Mouse (Mus musculus): ENCODE data around the gene B3galt1. TPM values are rescaled to one million over a fixed set of nuclear protein-coding genes. Genes with fewer than 3 reads are reported as not detected.

The B3galt1 gene
- polyA plus RNA-seq, 1 experiment: 0.56 TPM

- H3K79me2 ChIP-seq (ENCODE audit: control insufficient read depth, insufficient read depth): no peaks in the 10 kb centered on the region
- H3ac ChIP-seq (ENCODE audit: control insufficient read depth, insufficient read length): no peak overlapping the region
- no peak overlapping the region for H3K4me3 ChIP-seq
- no peak for TF ChIP-seq REST (IDR thresholded peaks at IDR 0.05; ENCODE audit: insufficient read depth, insufficient read length)
- no peak for TF ChIP-seq POLR2A (IDR thresholded peaks at IDR 0.05; ENCODE audit: insufficient read length, low read depth)
- no peak for TF ChIP-seq TCF12 (IDR thresholded peaks at IDR 0.05; ENCODE audit: insufficient read depth, poor library complexity, severe bottlenecking)
- no peak for TF ChIP-seq TCF3 (IDR thresholded peaks at IDR 0.05; ENCODE audit: insufficient read length, low read depth)
- no peak for TF ChIP-seq MYOG (IDR thresholded peaks at IDR 0.05; ENCODE audit: control insufficient read depth in 1 of 3, insufficient read depth in 1 of 3, insufficient read length in 2 of 3, low read depth in 2 of 3)
- TF ChIP-seq CEBPB (IDR thresholded peaks at IDR 0.05; ENCODE audit: insufficient read depth, poor library complexity, severe bottlenecking): no peak
- TF ChIP-seq POLR2AphosphoS2 (IDR thresholded peaks at IDR 0.05; ENCODE audit: insufficient read length, low read depth): no peak
- no peak for TF ChIP-seq MAX (IDR thresholded peaks at IDR 0.05; ENCODE audit: low read depth)
- TF ChIP-seq MYOD1 (IDR thresholded peaks at IDR 0.05; ENCODE audit: control insufficient read depth in 1 of 3, insufficient read length in 2 of 3, low read depth in 2 of 3): no peak
- no peaks in the 10 kb centered on the region for H3K36me3 ChIP-seq (ENCODE audit: control insufficient read depth, insufficient read depth)
- no peaks in the 10 kb centered on the region for H3K27me3 ChIP-seq (ENCODE audit: control insufficient read depth, insufficient read depth, insufficient read length)
- H3K4me2 ChIP-seq (ENCODE audit: low read depth): no peak overlapping the region
Measured at GRCm38 (mm10) chr2:68143292-68143691, 577.6 kb downstream of the B3galt1 start.

- Histone ChIP-seq H3K27me3 (ENCODE audit: control insufficient read depth, insufficient read depth, insufficient read length) (no peaks in the 10 kb centered on the region), H3ac (ENCODE audit: control insufficient read depth, insufficient read length) (no peak overlapping the region), H3K4me2 (ENCODE audit: low read depth) (no peak overlapping the region), H3K36me3 (ENCODE audit: control insufficient read depth, insufficient read depth) (no peaks in the 10 kb centered on the region), H3K79me2 (ENCODE audit: control insufficient read depth, insufficient read depth) (no peaks in the 10 kb centered on the region), H3K4me3 (no peak overlapping the region)
- TF ChIP-seq TCF3 (IDR thresholded peaks at IDR 0.05; ENCODE audit: insufficient read length, low read depth) (no peak), POLR2AphosphoS2 (IDR thresholded peaks at IDR 0.05; ENCODE audit: insufficient read length, low read depth) (no peak), E2F4 (IDR thresholded peaks at IDR 0.05; ENCODE audit: insufficient read depth) (no peak), REST (IDR thresholded peaks at IDR 0.05; ENCODE audit: insufficient read depth, insufficient read length) (no peak), TCF12 (IDR thresholded peaks at IDR 0.05; ENCODE audit: insufficient read depth, poor library complexity, severe bottlenecking) (no peak), SRF (IDR thresholded peaks at IDR 0.05; ENCODE audit: control insufficient read depth, insufficient read length, low read depth) (no peak), CEBPB (IDR thresholded peaks at IDR 0.05; ENCODE audit: insufficient read depth, poor library complexity, severe bottlenecking) (no peak), USF1 (IDR thresholded peaks at IDR 0.05; ENCODE audit: low read depth) (no peak), POLR2A (IDR thresholded peaks at IDR 0.05; ENCODE audit: insufficient read length, low read depth) (no peak), MYOD1 (IDR thresholded peaks at IDR 0.05; ENCODE audit: control insufficient read depth in 1 of 3, insufficient read length in 2 of 3, low read depth in 2 of 3) (no peak), MYOG (IDR thresholded peaks at IDR 0.05; ENCODE audit: control insufficient read depth in 1 of 3, insufficient read depth in 1 of 3, insufficient read length in 2 of 3, low read depth in 2 of 3) (no peak), MAX (IDR thresholded peaks at IDR 0.05; ENCODE audit: low read depth) (no peak)
Measured at GRCm38 (mm10) chr2:68159751-68160150, 594.1 kb downstream of the B3galt1 start.

GRCm38 (mm10) chr2:68160566-68160965, 594.9 kb downstream of the B3galt1 start:
- Histone ChIP-seq H3K36me3 (ENCODE audit: control insufficient read depth, insufficient read depth) (no peaks in the 10 kb centered on the region), H3K4me2 (ENCODE audit: low read depth) (no peak overlapping the region), H3ac (ENCODE audit: control insufficient read depth, insufficient read length) (no peak overlapping the region), H3K27me3 (ENCODE audit: control insufficient read depth, insufficient read depth, insufficient read length) (no peaks in the 10 kb centered on the region), H3K4me3 (no peak overlapping the region), H3K79me2 (ENCODE audit: control insufficient read depth, insufficient read depth) (no peaks in the 10 kb centered on the region)
- TF ChIP-seq MYOG (IDR thresholded peaks at IDR 0.05; ENCODE audit: control insufficient read depth in 1 of 3, insufficient read depth in 1 of 3, insufficient read length in 2 of 3, low read depth in 2 of 3): no peak
- no peak for TF ChIP-seq TCF3 (IDR thresholded peaks at IDR 0.05; ENCODE audit: insufficient read length, low read depth)
- TF ChIP-seq TCF12 (IDR thresholded peaks at IDR 0.05; ENCODE audit: insufficient read depth, poor library complexity, severe bottlenecking): no peak
- no peak for TF ChIP-seq E2F4 (IDR thresholded peaks at IDR 0.05; ENCODE audit: insufficient read depth)
- no peak for TF ChIP-seq SRF (IDR thresholded peaks at IDR 0.05; ENCODE audit: control insufficient read depth, insufficient read length, low read depth)
- TF ChIP-seq POLR2A (IDR thresholded peaks at IDR 0.05; ENCODE audit: insufficient read length, low read depth): no peak
- TF ChIP-seq MAX (IDR thresholded peaks at IDR 0.05; ENCODE audit: low read depth): no peak
- no peak for TF ChIP-seq CEBPB (IDR thresholded peaks at IDR 0.05; ENCODE audit: insufficient read depth, poor library complexity, severe bottlenecking)
- TF ChIP-seq MYOD1 (IDR thresholded peaks at IDR 0.05; ENCODE audit: control insufficient read depth in 1 of 3, insufficient read length in 2 of 3, low read depth in 2 of 3): no peak

- no peaks in the 10 kb centered on the region for H3K27me3 ChIP-seq (ENCODE audit: control insufficient read depth, insufficient read depth, insufficient read length)
- no peak overlapping the region for H3ac ChIP-seq (ENCODE audit: control insufficient read depth, insufficient read length)
- TF ChIP-seq TCF3 (IDR thresholded peaks at IDR 0.05; ENCODE audit: insufficient read length, low read depth): no peak
- TF ChIP-seq E2F4 (IDR thresholded peaks at IDR 0.05; ENCODE audit: insufficient read depth): no peak
- no peak for TF ChIP-seq SRF (IDR thresholded peaks at IDR 0.05; ENCODE audit: control insufficient read depth, insufficient read length, low read depth)
- no peak for TF ChIP-seq CEBPB (IDR thresholded peaks at IDR 0.05; ENCODE audit: insufficient read depth, poor library complexity, severe bottlenecking)
- no peak for TF ChIP-seq REST (IDR thresholded peaks at IDR 0.05; ENCODE audit: insufficient read depth, insufficient read length)
- no peak for TF ChIP-seq USF1 (IDR thresholded peaks at IDR 0.05; ENCODE audit: low read depth)
- TF ChIP-seq POLR2A (IDR thresholded peaks at IDR 0.05; ENCODE audit: insufficient read length, low read depth): no peak
- TF ChIP-seq TCF12 (IDR thresholded peaks at IDR 0.05; ENCODE audit: insufficient read depth, poor library complexity, severe bottlenecking): no peak
- TF ChIP-seq POLR2AphosphoS2 (IDR thresholded peaks at IDR 0.05; ENCODE audit: insufficient read length, low read depth): no peak
- no peak for TF ChIP-seq MAX (IDR thresholded peaks at IDR 0.05; ENCODE audit: low read depth)
- TF ChIP-seq MYOG (IDR thresholded peaks at IDR 0.05; ENCODE audit: control insufficient read depth in 1 of 3, insufficient read depth in 1 of 3, insufficient read length in 2 of 3, low read depth in 2 of 3): no peak
- no peak for TF ChIP-seq MYOD1 (IDR thresholded peaks at IDR 0.05; ENCODE audit: control insufficient read depth in 1 of 3, insufficient read length in 2 of 3, low read depth in 2 of 3)
- no peaks in the 10 kb centered on the region for H3K79me2 ChIP-seq (ENCODE audit: control insufficient read depth, insufficient read depth)
- no peaks in the 10 kb centered on the region for H3K36me3 ChIP-seq (ENCODE audit: control insufficient read depth, insufficient read depth)
- H3K4me2 ChIP-seq (ENCODE audit: low read depth): no peak overlapping the region
- H3K4me3 ChIP-seq: no peak overlapping the region
Measured at GRCm38 (mm10) chr2:68162012-68162411, 596.3 kb downstream of the B3galt1 start.
